Mouse (Mus musculus) urinary bladder, adult 18-20 months (tissue): ENCODE data around the gene Pcbd1.

Source experiments
- DNase-seq, 2 experiments: peaks; one replicate each; pipeline ENCODE4 v3.0.0; 2022; ENCODE audit warnings: low spot score in 2 of 2, mixed read lengths in 2 of 2

Pcbd1 gene

GRCm38 (mm10) chr10:61089170-61090142 is at the start of gene Pcbd1:
TSS of gene Pcbd1 (plus strand) at chr10:61089331.
- DNase-seq: peak; percentile 20 to 41

- DNase-seq: no peak
These were observed 49.5 kb upstream of the Pcbd1 start for GRCm38 (mm10) chr10:61039657-61040056.

- no peak for DNase-seq
These were observed 44.0 kb upstream of the Pcbd1 start for GRCm38 (mm10) chr10:61045081-61045480.

- peak; percentile 12 to 32 for DNase-seq
These were observed 37.0 kb upstream of the Pcbd1 start for GRCm38 (mm10) chr10:61051993-61052613.

GRCm38 (mm10) chr10:61056661-61057060 is 32.5 kb upstream of the Pcbd1 start:
- DNase-seq: no peak

- DNase-seq: no peak
These were observed 30.0 kb upstream of the Pcbd1 start for GRCm38 (mm10) chr10:61059101-61059500.

GRCm38 (mm10) chr10:61059543-61060110 is 29.5 kb upstream of the Pcbd1 start:
- DNase-seq: no peak

- no peak for DNase-seq
These were observed 25.8 kb upstream of the Pcbd1 start for GRCm38 (mm10) chr10:61063271-61063864.

GRCm38 (mm10) chr10:61064635-61065034 is 24.5 kb upstream of the Pcbd1 start:
- no peak for DNase-seq

- DNase-seq: no peak
These were observed 23.7 kb upstream of the Pcbd1 start for GRCm38 (mm10) chr10:61065287-61066005.

GRCm38 (mm10) chr10:61068436-61069192 is 20.5 kb upstream of the Pcbd1 start:
- no peak for DNase-seq

GRCm38 (mm10) chr10:61069248-61069647 is 19.9 kb upstream of the Pcbd1 start:
- DNase-seq: no peak

- DNase-seq: no peak
These were observed 16.8 kb upstream of the Pcbd1 start for GRCm38 (mm10) chr10:61072324-61072723.

GRCm38 (mm10) chr10:61074643-61075042 is 14.5 kb upstream of the Pcbd1 start:
- DNase-seq: no peak

GRCm38 (mm10) chr10:61075607-61076006 is 13.5 kb upstream of the Pcbd1 start:
- DNase-seq: no peak

- peak in 1 of 2 experiments; percentile 25 for DNase-seq
These were observed 8.8 kb upstream of the Pcbd1 start for GRCm38 (mm10) chr10:61080227-61080930.

GRCm38 (mm10) chr10:61080931-61081255 is 8.2 kb upstream of the Pcbd1 start:
- DNase-seq: no peak

- no peak for DNase-seq
These were observed 3.8 kb upstream of the Pcbd1 start for GRCm38 (mm10) chr10:61085364-61085763.

- no peak for DNase-seq
These were observed 2.6 kb upstream of the Pcbd1 start for GRCm38 (mm10) chr10:61086502-61086901.

GRCm38 (mm10) chr10:61088468-61088867 is 663 bp upstream of the Pcbd1 start:
- DNase-seq: no peak
